Mouse (Mus musculus) cerebellum, adult 2 months (tissue): ENCODE data around the gene Pex14. TPM values are rescaled to one million over a fixed set of nuclear protein-coding genes. Genes with fewer than 3 reads are reported as not detected.

Experiments
- DNase-seq, 2 experiments: peaks; one replicate each; pipeline ENCODE4 v3.0.0; 2021
- H3K27ac ChIP-seq: fragments of 200-500 bp; 2 replicates; pipeline ENCODE4 v1.5.1; 2012; ENCODE audit warnings: low read length, control low read depth, inconsistent platforms; ENCODE audit not compliant: insufficient read depth
- H3K27me3 ChIP-seq: fragments of 200-500 bp; 2 replicates; pipeline ENCODE4 v1.6.1; 2012; ENCODE audit warnings: inconsistent platforms, mild to moderate bottlenecking, low read length, moderate library complexity; ENCODE audit not compliant: control insufficient read depth, insufficient read depth
- H3K4me1 ChIP-seq: fragments of 200-500 bp; 2 replicates; pipeline ENCODE4 v1.6.1; 2011; ENCODE audit warnings: low read length; ENCODE audit not compliant: control insufficient read depth, insufficient read depth
- H3K4me3 ChIP-seq: fragments of 200-500 bp; replicated peaks from 2 replicates; pipeline ENCODE3; 2011; ENCODE audit warnings: mild to moderate bottlenecking, low read depth, low read length, control low read depth; ENCODE audit not compliant: insufficient read depth
- CTCF ChIP-seq: fragments of 200-500 bp; IDR thresholded peaks from 2 replicates; pipeline ENCODE4 v1.5.1; 2011; ENCODE audit warnings: low read depth, mild to moderate bottlenecking, control low read depth, low read length, moderate library complexity, borderline replicate concordance; ENCODE audit not compliant: insufficient read depth
- POLR2A ChIP-seq: fragments of 200-500 bp; IDR thresholded peaks from 2 replicates; pipeline ENCODE4 v1.6.1; 2011; ENCODE audit warnings: low read length, control low read depth, borderline replicate concordance; ENCODE audit not compliant: insufficient read depth
- WGBS: fragments of 180-500 bp; shearing (Covaris S2); methylation state at CpG from one replicate; pipeline ENCODE4 v1.1.7; 2018; 5-methylcytosine and 5-hydroxymethylcytosine counted together
- polyA plus RNA-seq: library from polyadenylated mRNA; depleted of rRNA; stranded (reverse); fragments of >200 nt; gene quantifications from 2 replicates; pipeline ENCODE4 v1.2.3, GENCODE M21; 2012; rRNA removed

Pex14 gene
- polyA plus RNA-seq, 1 experiment = 52.5 TPM

- 87% methylated on average over 8 of the region's 8 CpGs for WGBS
- H3K27ac ChIP-seq = no peak overlapping the region
- no peak overlapping the region for H3K4me3 ChIP-seq
- TF ChIP-seq CTCF (no peak), POLR2A (no peak)
- DNase-seq = no peak
- no peaks in the 10 kb centered on the region for H3K27me3 ChIP-seq
- H3K4me1 ChIP-seq = peaks cover under 1% of the 10 kb centered on the region; the same call in 1 of the 2 replicates
These were observed 186.7 kb downstream of the Pex14 start for GRCm38 (mm10) chr4:148912826-148913590.

GRCm38 (mm10) chr4:148912134-148912533 lies 187.5 kb downstream of the Pex14 start:
- no peak for TF ChIP-seq CTCF
- no peak for TF ChIP-seq POLR2A

More at GRCm38 (mm10) chr4:148912134-148912533, 187.5 kb downstream of the Pex14 start:
- H3K27ac ChIP-seq = no peak overlapping the region
- no peak for DNase-seq
- H3K4me3 ChIP-seq = no peak overlapping the region
- 56% methylated on average over 7 of the region's 7 CpGs for WGBS
- H3K4me1 ChIP-seq = no peaks in the 10 kb centered on the region
- no peaks in the 10 kb centered on the region for H3K27me3 ChIP-seq

Other genes starting within 250 kb of the Pex14 start
- 60.3 and 72.7 TPM in 2 replicates for gene Dffa, start 4.3 kb upstream of the Pex14 start, polyA plus RNA-seq
- 0.17 and 0.29 TPM in 2 replicates for gene Cort, start 26.9 kb upstream of the Pex14 start, polyA plus RNA-seq
- gene Cenps, start 37.8 kb upstream of the Pex14 start, polyA plus RNA-seq = 6.3 and 6.4 TPM in 2 replicates
- 52.3 and 53.3 TPM in 2 replicates for gene Pgd, start 66.9 kb upstream of the Pex14 start, polyA plus RNA-seq
- gene Kif1b, start 207.8 kb upstream of the Pex14 start, polyA plus RNA-seq = 254 and 264 TPM in 2 replicates